Mouse (Mus musculus) erythroblast, embryonic 14.5 days (primary cell): ENCODE data around the gene Nufip1.

ENCODE experiments used
- GATA1 ChIP-seq: IDR thresholded peaks from 2 replicates; pipeline ENCODE4 v1.6.1; 2012; ENCODE audit warnings: low read length, inconsistent platforms, mixed read lengths
- TAL1 ChIP-seq: IDR thresholded peaks from 3 replicates; pipeline ENCODE4 v1.6.1; 2012; ENCODE audit warnings: low read length, inconsistent platforms, mixed read lengths

- TF ChIP-seq GATA1 = no peak
- no peak for TF ChIP-seq TAL1
Observed at GRCm38 (mm10) chr14:76178447-76178846, 67.8 kb downstream of the Nufip1 start.
